Mouse (Mus musculus): ENCODE measurements around the gene Rbms1.

Rbms1 gene

DNA sequence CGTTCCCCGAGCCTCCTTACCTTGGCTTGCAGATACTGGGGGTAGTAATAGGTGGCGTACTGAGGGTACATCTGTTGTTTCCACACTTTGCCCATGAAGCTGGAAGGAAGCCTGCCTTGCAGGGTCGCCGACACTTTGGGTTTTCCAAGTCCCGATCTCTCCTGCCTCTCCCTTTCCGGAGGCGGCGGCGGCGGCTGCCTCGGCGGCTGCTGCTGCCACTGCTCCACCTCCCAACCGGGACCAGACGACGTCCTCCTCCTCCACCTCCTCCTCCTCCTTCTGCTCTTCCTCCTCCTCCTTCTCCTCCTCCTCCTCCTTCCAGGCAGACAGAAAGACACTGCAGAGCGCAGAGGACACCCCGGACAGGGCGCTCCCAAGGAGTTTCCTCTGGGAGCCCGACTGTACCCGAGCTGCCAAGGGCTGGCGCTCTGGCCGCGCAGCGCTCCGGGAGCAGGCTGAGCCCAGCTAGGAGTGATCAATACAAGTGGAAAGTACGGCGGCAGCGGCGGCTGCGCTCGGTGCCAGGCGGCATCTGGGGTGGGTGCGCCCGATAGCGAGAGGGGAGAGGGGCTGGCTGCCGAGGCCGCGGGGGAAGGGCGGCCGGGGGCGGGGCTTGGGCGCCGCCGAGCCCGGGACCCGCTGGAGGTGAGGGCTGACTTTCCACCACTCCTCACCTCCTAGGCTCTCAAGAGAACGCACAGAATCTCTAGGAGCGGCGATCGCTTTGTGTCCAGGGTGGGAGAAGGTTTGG is at the start of gene Rbms1:
Rbms1 (minus strand) TSS at position 522 of the 751 bp plus-strand sequence.
- DNase-seq: peak; percentile 34

DNA sequence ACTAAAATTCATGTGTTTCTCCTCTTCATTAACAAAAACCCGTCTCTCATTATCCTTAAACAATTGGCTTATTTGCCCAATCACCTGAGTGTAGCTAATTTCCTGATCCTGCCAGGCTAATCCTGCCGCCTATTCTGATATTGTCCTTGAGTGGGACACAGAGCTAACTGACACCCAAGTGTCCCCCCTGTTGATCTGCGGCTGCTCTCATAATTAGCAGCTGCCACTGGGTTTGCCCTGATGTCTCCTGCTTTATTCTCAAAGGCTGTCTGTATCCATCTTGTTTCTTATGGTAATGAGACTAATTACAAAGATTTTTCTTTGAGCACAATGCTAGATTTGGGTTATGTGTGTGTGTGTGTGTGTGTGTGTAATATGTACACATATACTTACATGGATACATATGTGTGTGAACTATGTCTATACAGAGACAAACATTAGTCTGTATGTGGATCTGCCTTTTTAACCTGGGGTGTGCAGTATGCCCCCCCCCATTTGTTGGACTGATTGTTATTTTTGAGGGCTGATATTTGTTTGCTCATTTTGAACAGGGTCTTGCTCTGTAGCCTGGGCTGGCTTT is 49.3 kb upstream of the Rbms1 start:
- no peak for DNase-seq

DNA sequence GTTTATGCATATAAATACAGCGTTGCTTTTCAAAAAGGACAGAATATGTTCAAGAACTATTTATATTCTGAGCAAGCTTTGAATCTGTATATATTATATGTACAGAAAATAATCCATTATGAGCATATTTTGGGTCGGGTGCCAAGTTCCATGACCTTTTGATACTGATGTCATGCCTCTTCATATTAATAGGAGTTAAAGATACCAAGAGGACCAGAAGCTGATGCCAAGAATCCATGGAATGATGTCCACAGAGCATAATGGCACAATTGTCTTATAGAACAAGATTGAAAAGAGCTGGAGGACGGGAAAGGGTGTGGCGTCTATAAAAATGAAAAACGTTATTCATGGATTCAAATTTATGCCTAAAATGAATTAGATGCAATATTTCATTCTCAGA is 23.3 kb upstream of the Rbms1 start:
- no peak for DNase-seq

DNA sequence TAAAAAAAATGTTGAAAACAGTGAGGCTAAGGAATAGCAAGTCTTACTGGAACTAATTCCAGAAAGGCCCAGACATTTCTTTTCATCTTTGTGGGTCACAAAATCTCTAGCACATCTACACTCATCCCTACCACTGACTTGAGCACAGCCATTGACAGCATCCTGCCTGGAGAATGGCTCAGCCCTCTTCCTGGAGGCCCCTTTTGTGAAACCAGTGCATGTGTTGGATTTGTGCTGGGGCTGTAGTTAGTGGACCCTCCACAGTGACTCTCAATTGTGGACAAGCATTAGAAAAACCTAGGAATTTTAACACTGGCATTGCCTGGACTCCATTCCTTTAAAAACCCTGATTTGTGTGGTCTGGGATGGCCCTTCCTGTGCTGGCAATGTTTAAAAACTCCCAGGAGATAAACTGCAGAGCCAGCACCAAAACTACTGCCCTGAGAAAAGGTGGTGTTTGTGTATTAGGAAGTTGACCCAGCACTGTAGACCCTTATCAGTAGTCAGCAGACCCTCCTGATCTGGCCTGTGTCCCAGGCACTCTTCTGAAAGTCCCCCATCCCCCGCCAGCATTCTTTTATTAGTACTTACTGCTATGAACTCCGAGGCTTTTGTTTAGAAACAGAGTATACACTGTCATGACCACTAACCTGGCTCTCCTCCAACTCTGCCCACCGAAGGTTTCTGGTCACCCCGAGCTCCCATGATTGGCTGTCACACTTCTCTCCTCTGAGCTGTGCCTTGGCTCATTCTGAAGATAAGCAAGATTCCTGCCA is 15.7 kb upstream of the Rbms1 start:
- no peak for DNase-seq

DNA sequence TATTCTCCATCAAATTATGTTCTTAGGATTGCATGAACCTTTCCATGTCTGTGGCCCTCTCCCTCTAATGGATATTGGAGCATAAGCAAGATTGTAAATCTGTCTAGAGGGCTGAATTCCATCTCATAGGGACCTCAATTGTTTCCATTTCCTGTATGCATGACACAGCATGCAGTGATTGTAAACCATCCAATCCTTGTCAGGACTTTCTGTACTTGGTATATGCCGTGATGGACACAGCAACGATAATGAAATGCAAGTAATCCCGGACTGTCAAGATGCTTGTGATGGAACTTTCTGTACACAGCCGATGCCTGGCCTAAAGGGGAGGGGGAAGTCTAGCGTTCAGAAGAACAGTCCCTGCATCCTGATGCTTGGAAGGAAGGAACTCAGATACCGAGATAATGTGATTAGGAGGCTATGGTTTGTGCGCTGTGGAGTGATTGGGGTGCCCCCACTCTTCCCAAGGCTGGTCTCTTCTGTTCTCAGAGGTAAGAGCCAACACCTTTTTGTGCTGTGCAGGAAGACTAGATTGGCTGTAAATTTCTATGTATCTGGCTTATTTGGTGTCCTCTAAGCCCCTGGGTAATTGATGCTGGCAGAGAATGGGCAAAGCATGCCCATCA is 9.3 kb upstream of the Rbms1 start:
- DNase-seq: no peak

DNA sequence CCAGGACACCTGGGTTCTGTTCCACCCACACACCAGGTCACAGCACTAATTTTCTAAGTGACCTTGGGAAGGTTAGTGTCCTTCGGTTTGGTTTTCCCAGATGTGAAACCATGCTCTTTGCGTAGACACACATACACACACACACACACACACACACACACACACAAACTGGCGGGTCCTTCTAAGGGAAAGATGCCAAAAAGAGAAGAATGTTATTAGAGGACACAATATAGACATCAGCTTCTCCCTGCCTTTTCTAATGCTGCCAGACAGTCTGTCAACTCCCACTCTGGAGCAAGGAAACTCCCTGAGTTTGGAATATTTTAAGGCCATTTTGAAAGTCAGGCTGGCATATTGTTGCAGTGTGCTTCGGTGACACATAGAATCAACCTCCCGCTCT is 624 bp upstream of the Rbms1 start:
- no peak for DNase-seq

DNA sequence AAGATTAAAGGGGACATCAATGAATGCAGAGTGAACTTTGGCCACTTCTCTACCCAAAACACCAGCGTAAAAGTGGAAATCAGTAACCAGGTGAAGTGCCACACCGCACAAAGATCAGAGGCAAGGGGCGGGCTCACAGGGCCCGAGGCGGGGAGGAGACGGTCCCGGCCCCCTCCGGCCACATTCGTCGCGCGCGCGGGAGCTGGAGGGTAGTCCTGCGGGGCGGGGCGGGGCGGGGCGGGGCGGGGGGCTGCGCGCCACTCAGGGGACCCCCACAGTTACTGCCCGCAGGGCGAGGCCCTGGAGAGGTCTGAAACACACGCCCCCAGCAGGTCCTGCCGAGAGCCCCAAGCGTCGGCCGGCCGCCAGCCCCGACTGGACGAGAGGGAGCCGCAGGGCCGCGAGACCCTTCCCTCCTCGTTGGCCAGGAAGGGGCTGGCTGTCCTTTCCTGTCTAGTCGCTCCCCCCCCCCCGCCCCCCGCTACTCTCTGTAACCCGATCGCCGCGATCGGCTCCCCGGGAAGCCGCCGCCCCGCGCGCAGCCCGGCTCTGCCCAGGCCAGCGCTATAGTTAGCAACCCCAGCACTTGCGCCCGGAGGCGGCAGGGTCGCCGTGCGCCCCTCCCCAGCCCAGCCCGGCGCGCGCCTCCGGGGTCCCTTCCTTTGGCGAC is 856 bp downstream of the Rbms1 start:
- DNase-seq: peak; percentile 7

DNA sequence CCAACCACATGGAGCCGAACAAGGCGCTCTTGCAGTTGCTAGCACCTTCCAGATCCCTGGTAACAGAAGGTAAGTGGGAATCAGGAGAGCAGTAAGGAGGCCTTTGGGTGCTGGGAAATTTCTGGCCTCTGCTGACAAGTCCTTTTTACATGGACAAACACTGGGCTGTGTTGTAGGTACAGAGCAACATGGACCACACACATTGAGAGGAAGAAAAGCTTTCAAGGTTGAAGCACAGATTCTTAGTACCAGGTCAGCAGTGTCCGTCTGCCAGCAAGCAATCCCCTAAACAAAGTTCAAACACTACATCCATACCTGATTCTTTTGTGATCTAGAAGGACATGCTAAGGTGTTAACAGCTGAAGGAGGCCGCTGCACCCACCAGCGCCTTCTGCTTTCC is 1.7 kb downstream of the Rbms1 start:
- DNase-seq: no peak

DNA sequence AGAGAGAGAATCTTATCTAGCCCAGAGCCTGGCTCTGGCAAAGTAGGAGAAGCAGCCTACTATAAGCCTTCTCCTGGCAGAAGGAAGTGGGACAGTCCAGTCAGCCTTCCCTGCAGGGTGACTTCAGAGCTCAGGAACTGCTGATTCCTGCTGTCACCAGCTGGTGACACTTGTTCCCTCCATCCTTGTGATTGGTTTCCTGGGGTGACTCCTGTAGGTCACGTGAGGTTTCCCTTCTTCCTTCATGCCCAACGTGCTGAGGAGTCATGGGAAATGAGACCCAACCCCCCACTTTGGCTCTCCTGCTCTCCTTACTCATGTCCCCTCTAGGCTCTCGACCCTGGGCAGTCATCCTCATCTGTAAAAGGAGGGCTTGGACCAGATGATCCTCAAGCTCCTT is 14.8 kb downstream of the Rbms1 start:
- no peak for DNase-seq

DNA sequence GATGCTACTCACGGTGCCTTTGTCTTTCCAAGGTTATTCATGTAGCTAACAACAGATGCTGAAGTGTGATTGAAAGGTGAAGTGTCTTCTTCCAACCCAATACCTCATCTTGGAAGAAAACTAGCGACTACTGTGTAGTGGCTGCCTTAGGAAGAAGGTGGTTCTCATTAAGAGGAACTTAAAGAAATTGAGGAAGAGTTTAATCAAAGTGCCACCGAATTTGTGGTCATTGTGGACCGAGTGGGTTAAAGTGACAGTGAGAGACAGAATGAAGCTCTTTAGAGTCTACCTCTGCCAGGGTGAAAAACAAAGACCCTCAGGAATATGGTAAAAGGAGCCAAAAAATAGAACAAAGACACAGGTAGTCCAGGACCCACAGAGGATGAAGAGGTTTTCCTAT is 15.2 kb downstream of the Rbms1 start:
- no peak for DNase-seq

DNA sequence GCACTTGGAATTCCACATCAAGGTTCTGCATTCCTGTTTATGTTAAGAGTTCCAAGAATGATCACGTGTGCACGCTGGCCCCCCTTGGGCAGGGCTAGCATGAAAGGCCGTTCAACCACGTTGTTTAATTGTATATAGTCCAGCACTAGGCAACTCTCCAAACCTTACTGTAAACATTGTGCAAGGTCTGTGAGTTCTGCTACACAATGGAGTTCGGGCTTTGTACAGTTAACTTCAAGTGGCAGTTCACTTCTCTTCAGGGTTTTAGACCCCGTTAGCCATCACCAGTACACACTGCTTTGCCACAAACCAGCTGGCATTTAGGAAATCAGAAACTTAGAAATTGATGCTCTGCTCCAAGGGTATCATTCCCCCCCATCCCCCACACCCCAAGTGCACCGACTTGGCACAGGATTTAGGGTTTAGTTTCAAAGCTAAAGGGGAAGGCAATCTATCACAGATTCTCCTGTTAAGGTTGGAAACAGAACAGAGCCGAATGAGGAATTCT is 22.5 kb downstream of the Rbms1 start:
- DNase-seq: no peak

DNA sequence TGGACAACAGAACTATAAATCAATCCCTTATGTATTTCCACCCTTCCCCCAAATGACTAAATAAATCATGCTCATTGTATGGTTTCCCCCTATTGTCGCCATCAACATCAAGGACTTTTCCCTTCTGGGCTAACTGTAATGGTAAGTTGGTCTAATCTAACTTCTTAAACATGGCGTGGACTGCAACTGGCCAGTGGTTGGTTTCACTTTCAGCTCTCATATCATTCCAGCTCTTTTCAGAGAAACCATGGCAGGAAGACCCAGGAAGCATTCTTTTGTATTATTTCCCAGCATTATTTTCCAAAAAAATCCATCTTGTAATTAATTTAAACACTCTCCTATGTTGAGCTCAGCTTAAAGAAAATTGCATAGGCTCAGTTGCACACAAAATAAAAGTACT is 23.0 kb downstream of the Rbms1 start:
- no peak for DNase-seq

DNA sequence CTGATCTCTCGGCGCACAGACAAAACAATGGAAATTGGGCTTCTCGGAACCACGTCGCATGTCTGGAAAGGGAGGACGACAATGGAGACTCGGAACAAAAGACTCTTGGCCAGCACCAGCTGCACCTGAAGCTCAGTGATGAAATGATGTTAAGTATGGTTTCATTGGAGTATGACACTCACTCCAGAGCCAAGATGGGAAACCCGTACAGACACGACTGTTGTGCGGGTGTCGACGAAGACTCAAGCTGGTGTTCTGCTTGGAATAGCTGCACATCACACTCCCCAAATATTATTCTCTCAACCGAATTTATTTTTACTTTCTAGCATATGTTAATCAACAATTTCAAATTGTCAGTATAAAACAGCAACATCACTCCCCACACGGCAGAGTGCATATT is 26.1 kb downstream of the Rbms1 start:
- no peak for DNase-seq

DNA sequence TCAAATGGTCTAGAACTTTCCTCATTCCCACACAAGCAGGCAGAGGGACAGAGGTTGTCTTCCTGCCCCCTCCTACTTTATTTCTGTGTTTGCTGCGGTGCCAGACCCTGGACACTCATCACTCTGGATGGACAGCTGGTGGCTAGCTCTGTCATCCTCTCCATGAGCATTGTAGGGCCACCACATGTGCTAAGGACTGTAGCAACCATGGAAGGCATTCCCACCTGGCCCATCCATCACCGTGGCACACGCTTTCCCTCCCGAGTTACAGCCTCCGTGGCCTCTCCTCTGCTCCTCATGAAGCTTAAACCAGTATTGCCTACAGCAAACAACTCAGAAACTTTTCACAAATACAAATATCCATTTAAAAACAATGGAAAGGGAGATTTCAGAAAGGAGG is 34.0 kb downstream of the Rbms1 start:
- DNase-seq: no peak

DNA sequence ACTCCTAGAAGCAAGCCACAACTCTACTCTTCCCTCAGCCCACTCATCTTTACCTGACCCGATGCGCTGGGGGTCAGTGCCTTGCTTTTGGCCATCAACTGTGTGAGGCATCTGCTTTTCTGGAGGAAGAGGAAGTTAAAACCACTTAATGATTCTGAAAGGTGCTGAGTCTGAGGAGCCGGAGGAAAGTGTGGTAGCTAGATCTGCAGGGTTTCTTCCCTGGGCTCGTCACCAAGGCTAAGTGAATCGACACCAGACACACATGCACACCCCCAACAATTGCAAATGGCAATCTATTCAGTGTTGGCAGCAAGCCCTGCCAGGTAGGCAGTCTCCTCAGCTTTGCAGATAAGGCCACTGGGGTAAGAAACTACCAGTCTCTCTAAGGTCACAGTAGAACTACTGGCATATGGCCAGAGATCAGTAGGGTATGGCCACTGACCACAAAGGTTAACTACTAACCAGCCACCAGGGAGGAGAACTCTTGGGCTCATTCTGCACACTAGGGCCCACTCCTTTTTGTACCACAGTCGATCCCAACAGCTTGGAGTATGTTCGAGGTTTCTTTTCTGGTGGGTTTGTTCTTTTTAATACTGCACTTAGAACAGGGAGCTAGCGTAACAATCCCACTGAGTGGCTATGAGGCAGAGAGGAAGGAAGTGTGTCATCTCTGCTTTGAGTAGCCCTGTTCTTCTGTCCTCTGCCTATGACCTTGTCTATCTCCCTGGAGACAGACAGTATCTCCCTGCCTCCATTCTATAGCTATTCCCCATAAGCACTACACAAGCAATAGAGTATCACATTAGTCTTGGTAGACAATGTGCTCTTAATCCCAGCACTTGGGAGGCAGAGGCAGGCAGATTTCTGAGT is 34.9 kb downstream of the Rbms1 start:
- no peak for DNase-seq

DNA sequence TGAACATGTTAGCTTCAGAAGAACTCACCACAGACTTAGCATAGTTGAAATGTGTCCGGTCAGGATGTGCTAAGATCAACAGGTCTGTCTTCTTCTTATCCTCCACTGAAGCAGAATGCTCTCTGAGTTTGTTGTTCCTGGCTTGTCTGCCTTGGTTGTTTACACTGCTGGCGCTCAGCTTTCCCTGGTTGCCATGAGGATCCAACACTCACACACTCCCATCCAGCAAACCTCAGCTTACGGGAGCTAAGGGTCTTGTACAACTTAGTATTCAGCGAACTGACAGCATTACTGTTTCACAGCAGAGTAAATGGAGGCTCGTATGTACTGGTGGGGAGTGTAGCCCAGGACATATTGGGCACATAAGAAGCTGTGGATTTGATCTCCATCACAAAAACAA is 37.9 kb downstream of the Rbms1 start:
- no peak for DNase-seq

DNA sequence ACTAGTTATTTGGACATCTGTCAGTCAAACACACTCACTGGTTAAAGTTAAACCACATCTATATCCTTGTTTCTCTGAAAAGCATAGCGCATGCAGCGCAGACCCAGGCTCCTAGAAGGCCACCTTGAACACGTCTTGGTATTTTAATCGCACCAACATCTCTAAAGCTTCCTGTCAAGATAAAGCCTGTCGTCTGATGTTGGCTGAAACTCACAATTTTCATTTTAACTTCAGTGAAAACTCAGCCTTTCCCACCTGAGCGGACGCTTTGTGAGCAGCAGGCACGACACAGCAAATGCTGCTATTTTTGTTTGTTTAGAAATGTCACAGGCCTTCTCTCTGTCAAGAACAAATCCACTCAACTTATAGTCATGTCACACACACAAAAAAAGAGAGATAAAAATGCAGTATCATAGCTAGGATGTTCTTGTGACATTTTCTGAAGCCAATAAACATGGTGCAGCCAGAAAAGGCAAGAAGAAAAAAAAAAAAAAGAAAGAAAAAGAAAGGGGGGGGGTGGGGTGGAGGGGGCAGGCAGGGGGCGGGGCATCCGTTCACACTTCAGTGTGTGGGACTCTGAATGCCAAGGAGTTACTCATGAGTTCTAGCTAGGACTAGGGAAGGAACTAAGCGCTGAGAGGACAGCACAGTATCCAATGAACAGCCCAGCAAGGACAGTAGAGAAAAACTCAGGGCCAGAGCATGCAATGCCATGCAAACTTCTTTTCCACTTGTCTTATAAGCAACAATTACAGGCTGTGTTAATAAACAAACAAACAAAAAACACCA is 39.0 kb downstream of the Rbms1 start:
- DNase-seq: peak; percentile 27

DNA sequence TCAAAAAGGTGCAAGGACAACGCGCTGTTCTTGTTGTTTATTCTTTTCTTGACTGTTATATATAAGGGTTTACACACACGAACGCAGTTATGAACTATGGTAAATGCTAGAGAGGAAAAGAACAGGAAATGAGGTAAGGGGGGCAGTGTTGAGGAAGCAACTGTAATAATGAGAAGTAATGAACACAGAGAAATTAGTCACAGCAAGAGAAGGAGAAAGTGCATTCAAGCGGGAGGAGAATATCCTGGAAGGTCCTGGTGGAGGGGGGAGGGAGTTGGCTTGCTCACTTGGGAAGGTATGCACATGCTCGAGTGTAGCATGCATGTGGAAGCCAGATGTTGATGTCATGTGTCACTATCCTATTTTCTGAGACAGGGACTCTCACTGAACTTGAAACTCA is 39.9 kb downstream of the Rbms1 start:
- peak; percentile 11 for DNase-seq

DNA sequence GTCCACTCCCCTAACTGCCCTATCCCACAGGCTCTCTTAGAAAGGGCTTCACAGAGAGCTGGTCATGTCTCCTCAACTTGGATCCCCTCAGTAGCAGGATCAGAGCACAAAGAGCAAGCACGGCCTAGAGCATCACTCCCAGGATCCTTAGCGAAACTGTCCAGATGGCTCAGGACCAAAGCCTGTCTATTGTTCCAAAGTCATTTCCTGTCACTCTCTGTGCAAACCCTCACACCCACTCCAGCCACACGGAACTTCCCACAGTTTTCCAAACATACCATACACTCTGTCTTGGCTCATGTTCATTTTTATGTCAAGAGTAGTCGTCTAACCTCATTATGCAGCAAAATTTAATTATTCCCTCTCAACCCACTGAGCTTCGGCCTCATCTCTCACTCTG is 40.6 kb downstream of the Rbms1 start:
- no peak for DNase-seq

DNA sequence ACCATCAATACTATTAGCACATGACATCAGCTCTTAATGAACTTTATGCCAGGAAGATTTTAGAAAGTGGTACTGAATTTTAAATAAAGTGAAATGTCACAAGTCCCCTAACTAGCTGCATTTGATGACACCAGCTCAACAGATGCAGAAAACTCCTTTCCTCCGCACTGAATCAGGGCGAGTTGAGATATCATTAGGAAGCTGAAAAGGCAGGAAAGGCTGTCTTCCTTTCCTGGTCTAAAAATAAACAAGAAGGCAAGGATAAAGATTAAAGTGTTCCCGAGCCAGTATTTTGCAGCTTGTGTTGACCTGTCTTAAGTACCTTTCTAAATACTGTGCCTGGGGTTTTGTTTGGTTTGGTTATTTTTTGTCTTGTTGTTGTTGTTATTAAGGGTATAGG is 42.9 kb downstream of the Rbms1 start:
- no peak for DNase-seq

DNA sequence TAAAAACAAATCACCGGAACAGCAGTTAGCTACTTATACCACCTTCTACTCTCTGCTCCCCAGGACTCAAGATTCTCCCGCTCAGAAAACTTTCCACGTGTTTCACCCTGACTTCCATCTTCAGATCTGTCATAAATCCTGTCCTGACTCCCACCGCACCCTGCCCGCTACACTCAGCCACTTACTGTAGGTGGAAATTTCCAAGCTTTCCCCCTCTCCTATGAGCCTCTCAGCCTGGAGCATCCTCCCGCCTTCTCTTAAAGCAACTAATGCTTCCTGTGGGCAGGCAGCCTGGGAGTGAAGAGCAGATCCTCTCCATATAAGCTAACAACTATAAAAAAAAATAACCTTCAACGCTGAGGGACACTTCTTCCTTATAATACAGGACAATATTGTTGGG is 44.6 kb downstream of the Rbms1 start:
- DNase-seq: no peak
